Mouse (Mus musculus): ENCODE results near the gene Cbarp.

Cbarp gene

DNA sequence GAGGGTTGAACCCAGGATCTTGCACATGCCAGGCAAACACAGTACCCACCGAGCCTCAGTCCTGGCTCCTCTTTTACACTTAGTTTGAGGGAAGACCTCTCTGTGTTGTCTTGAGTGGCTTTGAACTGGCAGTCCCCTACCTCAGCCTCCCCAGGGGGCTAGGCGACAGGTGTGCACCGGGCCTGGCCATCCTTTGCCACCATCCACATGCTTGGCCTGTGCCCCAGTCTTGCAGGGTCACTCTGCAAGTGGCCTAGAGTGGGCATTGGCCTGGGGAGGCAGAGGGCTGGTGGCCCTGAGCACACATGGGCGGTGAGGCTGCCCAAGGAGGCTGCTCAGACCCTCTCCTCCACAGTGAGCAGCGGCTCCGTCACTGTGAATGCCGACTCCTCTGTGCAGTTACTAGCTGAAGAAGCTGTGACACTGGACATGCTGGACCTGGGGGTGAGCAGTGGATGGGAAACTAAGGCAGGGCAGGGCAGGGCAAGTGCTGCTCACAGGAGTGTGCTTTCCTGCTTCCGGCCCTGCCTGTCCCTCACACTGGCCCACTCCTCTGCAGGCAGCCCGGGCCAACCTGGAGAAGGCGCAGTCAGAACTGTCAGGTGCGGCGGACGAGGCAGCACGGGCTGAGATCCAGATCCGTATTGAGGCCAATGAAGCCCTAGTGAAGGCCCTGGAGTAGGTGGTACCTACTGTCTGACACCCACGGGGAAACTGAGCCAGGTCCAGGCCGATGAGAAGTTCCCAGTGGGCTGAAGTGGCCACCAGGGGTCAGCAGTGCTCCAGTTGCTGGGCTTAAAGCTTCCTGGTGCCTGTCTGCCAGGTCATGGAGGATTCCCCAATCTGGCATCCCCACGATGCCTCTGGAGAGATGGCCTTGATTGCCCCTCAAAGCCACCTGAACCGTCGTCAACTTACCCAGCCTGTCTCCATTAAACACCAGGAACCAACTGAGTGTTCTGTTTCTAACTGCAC lies 4.5 kb upstream of the Cbarp start:
- DNase-seq (ENCODE audit: low read depth in 1 of 2, low spot score in 2 of 2): peak in 1 of 2 experiments; percentile 62

DNA sequence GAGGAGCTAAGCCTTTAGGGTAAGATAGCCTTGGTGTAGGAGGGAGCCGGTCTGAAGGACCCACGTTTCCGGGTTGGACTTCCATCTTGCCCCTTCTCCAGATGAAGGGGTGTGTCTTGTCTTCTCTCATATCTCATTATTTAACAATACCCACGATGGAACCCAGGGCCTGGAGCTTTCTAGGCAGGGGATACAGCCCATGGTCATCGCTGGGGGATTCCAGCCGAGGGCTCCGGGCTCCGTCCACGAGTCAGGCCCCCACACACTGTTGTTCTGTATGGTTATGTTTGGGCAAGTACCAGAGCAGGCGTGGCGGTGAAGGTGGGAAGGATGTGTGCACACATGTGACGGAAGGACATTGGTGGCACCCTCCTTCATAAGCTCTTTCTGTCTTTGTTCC lies 3.5 kb upstream of the Cbarp start:
- DNase-seq (ENCODE audit: low read depth in 1 of 2, low spot score in 2 of 2): no peak

- DNase-seq (ENCODE audit: low read depth in 1 of 2, low spot score in 2 of 2): no peak
These were observed 3.0 kb upstream of the Cbarp start for GRCm38 (mm10) chr10:80143664-80144063.

- DNase-seq (ENCODE audit: low read depth in 1 of 2, low spot score in 2 of 2): no peak
These were observed 1.9 kb upstream of the Cbarp start for GRCm38 (mm10) chr10:80142530-80142925.

DNA sequence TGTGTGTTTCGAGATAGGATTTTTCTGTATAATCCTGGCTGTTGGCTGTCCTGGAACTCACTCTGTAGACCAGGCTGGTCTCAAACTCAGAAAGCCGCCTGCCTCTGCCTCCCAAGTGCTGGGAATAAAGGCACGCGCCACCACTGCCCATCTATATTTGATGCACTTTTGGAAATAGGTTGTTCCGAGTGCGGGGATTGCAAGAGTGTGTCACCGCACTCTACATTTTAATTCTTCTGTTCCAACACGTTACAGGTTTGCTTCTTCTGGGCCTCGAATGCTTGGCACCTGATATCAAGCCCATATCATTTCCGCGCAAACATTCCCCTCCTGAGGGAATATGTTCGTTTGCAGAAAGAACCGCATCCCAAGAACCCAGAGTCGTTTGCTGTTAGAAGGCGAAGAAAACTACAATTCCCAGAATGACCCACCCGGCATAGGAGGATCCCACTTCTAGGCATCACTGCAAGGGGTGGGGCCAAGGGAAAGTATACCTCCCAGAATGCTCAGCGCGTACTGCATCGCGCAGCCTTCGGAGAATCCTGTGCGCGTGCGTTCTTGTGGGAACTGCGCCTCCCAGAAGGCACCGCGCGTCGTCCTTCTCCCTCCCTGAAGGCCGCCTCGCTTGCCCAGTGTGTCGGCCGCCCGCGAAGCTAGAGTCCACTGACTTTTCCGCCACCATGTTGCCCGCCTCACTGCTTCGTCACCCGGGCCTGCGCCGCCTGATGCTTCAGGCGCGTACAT lies 1.3 kb upstream of the Cbarp start:
- peak; percentile 80 to 83 for DNase-seq (ENCODE audit: low read depth in 1 of 2, low spot score in 2 of 2)

DNA sequence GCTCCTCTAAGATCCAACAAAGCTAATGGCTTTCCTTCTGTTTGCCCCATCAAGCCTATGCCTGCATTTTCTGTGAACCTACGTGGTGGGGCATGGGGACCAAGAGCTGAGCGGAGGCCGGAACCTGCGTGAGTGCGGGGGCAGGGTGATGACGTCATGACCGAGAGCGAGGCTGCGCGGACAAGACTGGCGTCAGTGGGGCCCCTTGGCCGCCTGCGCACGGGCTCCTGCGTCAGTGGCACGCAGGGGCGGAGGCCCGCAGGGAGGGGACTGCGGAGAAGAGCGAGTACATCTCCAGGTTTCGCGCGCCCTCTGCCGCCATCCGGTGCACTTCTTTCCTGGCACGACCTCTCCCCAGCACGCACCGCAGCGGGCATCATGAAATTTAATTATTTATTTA lies 608 bp upstream of the Cbarp start:
- peak; percentile 91 to 94 for DNase-seq (ENCODE audit: low read depth in 1 of 2, low spot score in 2 of 2)

DNA sequence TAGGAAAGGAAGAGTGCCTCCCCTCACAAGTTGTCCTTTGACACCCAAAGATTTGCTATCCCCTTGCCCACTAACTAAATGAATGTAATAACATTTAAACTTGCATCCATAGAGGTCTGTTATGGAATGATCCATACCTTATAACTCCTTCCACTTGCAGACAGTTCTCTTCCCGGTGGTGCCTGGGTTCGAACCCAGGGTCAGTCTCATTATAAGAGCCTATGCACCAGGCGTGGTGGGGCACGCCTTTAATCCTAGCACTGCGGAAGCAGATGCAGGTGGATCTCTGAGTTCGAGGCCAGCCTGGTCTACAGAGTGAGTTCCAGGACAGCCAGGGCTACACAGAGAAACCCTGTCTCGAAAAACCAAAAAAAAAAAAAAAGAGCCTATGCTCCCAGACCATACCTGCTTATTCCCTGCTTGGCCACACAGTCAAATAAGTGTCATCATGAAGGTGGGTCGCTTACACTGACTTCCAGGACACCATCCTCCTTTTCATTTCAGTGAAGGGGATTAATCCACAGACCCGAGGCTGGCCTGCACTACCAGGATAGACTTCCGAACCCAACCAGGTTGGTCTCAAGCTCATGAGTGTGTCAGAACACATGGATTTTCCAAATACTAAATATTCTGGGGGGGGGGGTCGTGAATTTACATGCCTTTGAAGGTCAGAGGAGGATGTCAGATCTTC lies 515 bp downstream of the Cbarp start:
- no peak for DNase-seq (ENCODE audit: low read depth in 1 of 2, low spot score in 2 of 2)

- DNase-seq (ENCODE audit: low read depth in 1 of 2, low spot score in 2 of 2): no peak
These were observed 1.2 kb downstream of the Cbarp start for GRCm38 (mm10) chr10:80139439-80139775.

DNA sequence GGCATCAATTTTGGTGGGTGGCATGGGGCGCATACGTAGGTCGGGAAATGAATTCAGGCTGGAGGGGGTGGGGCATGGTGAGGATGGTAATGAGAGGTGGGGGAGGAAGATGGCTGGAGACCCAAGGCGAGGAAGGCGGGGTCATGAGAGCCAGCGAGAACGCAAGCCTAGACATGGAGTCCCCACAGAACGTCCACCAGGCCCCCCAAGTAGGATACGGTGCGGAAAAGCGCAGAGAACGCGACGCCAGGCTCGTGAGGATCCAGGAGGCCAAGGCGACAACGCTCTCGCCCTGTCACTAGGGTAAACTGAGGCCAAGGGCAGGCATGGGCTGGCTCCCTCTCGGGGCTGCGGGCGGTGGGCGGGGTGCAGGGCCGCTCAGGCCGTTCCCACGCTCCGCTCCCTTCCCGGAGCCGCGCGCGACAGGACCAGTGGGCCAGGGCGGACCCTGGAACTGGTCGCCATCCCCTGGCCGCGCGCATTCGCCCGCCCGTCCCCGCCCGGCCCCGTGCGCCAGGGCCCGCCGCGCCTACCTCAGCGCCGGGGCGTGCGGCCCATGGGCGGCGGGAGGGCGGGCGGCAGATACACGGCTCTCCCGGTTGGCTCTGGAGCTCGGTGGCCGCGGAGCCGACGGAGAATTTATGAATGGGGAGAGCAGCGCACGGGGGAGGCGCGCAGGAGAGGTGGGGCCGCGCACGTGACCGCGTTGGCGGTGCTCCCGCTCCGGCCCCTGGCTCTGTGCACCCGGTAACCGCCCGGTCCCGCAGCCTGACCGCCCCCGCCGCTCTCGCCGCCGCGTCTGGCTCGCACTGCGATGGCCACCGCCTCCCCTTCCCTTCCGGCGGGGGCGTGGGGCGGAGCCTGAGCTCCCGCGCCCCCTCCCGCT lies 1.8 kb downstream of the Cbarp start, which contains the start of gene Atp5d:
Gene Atp5d, plus strand, starts transcription at position 80 of the 886 bp plus-strand sequence.
- no peak for DNase-seq (ENCODE audit: low read depth in 1 of 2, low spot score in 2 of 2)

GRCm38 (mm10) chr10:80137626-80138552 lies 2.7 kb downstream of the Cbarp start:
- DNase-seq (ENCODE audit: low read depth in 1 of 2, low spot score in 2 of 2): no peak

GRCm38 (mm10) chr10:80136952-80137625 lies 3.5 kb downstream of the Cbarp start:
- no peak for DNase-seq (ENCODE audit: low read depth in 1 of 2, low spot score in 2 of 2)

DNA sequence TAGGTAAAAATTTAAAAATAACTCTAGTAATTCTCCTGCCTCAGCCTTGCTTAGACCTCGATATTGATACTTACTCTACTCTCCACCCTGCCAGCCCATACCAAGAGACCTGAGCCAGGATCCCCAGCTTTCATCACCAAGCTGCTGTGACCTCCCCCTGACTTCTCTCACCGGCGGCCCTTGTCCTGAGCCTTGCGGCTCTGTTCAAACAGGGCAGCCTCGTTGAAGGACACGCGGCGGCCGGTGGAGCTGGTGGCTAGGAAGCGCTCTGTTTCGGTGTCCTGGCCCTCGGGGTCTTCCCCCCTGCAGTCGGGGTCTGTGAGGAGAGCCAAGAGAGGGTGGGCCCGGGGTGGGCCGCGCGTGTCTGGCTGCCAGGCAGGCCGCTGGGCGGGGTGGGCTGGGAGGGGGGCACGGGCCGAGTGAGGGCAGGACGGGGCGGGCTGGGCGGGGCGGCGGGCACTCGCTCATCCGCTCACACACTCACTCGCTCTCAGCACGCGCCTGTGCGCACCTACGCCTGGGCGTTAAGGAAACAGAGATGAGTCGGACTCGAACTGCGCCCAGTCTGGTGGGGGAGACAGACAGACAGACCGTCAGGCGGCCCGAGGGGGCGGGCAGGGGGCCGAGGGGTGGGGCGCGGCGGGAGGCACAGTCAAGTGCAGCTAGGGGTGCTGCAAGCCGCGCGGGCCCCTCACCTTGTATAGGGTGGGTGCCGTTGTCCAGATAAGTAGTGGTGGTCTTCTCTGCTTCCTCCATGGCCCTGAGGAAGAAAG lies 4.3 kb downstream of the Cbarp start:
- DNase-seq (ENCODE audit: low read depth in 1 of 2, low spot score in 2 of 2): no peak

GRCm38 (mm10) chr10:80135641-80136040 lies 5.0 kb downstream of the Cbarp start:
- DNase-seq (ENCODE audit: low read depth in 1 of 2, low spot score in 2 of 2): no peak

- DNase-seq (ENCODE audit: low read depth in 1 of 2, low spot score in 2 of 2): no peak
These were observed 5.5 kb downstream of the Cbarp start for GRCm38 (mm10) chr10:80135161-80135560.

DNA sequence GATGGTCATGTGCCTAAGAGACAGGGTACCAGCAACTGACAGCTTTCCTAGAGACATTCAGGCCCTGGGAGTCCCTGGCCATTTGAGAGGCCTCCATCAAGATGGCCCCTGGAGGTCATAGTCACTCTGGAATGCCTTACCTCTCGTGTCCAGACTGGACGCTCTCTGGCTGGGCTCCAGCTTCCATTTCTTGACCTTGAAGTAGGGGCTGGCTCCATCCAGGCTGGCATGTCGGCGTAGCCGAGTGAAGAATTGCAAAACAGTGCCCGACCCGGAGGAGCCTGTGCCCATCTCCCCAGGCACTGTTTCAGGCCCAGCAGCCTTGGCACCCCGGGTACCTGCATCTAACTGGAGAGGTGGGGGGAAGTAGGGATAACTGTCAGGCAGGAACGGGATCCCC lies 6.2 kb downstream of the Cbarp start:
- DNase-seq (ENCODE audit: low read depth in 1 of 2, low spot score in 2 of 2): no peak

GRCm38 (mm10) chr10:80133226-80133849 lies 7.3 kb downstream of the Cbarp start:
- DNase-seq (ENCODE audit: low read depth in 1 of 2, low spot score in 2 of 2): no peak

GRCm38 (mm10) chr10:80131952-80132350 lies 8.7 kb downstream of the Cbarp start:
- DNase-seq (ENCODE audit: low read depth in 1 of 2, low spot score in 2 of 2): no peak

All from monocyte, adult 2 months (primary cell).